Mouse (Mus musculus) megakaryocyte, embryonic 14.5 days (primary cell): ENCODE data around the gene Parp12.

Experiments
- FLI1 ChIP-seq: IDR thresholded peaks from 2 replicates; pipeline ENCODE4 v1.6.1; 2012; ENCODE audit warnings: low read length, inconsistent platforms, mixed read lengths
- GATA1 ChIP-seq: IDR thresholded peaks from 3 replicates; pipeline ENCODE4 v1.6.1; 2012; ENCODE audit warnings: mixed read lengths, low read length, inconsistent platforms, borderline replicate concordance

DNA sequence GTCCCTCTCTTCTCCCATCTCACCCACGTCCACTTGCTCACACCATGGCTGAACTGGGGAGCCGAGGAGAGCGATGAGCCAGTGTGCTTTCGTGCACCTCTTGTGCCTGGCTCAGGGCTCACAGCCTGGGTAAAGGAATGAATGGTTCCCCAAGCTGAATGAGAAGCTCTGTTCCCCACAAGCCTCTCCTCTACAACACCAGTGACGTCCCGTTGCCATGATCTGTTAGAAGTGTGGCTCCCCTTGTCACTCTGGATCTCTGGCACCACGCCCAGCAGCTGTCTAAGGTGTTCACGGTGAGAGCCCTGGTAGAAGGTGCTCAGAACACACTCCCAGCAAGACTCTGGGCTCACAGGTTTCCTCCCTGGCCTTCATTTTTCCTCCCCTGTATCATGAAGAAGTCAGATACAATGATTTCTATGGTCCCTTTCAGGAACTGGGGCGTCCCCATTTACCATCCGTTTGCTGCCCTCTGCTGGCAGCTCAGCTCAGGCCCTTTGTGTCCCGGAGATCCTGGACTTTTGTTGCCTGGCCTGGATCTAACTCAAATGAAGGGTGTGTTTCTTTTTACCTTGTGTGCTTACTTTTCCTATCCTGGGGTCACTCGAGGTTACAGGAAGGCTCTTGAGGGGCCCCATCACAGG lies 51.1 kb downstream of the Parp12 start:
- TF ChIP-seq GATA1 (no peak), FLI1 (no peak)
